Mouse (Mus musculus) adipose tissue, adult 10 weeks (tissue): ENCODE measurements around the gene Zp2. TPM values are rescaled to one million over a fixed set of nuclear protein-coding genes. Genes with fewer than 3 reads are reported as not detected.

Source experiments
- polyA plus RNA-seq: library from polyadenylated mRNA; stranded (reverse); fragments of 350-450 nt; fragmentation: Illumina TruSeq; extraction: RNeasy Lipid Tissue Mini Kit (QIAGEN cat#74804); gene quantifications from one replicate; pipeline ENCODE4 v1.2.3, GENCODE M21; 2014; ENCODE audit warnings: low read depth, low replicate concordance

The Zp2 gene
- not detected for polyA plus RNA-seq

DNA sequence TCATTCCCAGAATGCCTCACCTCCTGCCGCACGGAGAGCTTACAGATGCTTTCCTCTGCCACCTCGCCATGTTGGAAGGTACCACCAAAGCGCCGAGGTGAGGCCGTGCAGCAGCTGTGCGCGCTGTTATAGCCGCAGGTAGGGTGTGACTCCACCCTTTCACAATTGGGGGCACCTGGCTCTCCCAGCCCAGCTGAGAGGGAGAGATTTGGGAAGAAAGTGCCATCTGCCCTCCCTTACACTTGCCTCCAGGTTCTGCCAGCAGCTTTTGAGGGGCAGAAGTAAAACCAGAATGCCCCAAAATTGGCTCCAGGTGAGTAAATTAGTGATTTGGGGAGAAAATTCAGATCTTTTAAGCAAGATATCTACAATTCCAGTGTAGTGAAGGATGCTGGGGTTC lies at the start of gene Zp2:
Gene Zp2 (minus strand): TSS at position 101 of the 400 bp plus-strand sequence.

DNA sequence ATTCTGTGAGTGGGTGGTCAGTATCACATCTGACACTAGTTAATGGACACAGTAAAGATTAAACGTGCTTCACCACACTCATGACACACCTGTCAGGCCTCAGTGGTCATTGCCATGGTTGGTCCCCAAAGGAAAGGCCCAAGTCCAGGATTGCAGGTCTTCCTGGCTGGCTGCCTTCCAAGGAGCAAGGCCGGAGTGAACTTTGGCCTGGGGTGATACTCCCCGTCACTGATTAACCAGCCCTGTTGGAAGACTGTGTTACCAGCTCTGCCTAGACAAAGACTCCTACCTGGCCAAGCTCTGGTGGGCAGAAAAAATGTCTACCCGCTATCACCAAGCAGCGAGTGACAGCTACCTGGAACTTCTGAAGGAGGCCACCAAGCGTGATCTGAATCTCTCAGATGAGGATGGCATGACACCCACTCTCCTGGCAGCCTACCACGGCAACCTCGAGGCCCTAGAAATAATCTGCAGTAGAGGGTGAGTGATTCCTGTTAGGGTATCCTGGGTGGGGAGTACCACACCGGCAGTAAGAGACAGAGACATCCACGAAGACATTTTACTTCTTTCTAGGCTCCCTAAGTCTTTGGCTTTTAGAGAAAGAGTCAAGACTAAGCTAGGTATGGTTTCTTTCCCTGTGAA lies 28.6 kb upstream of the Zp2 start, which contains the start of gene Anks4b:
Gene Anks4b (plus strand): TSS at position 256 of the 642 bp plus-strand sequence.

DNA sequence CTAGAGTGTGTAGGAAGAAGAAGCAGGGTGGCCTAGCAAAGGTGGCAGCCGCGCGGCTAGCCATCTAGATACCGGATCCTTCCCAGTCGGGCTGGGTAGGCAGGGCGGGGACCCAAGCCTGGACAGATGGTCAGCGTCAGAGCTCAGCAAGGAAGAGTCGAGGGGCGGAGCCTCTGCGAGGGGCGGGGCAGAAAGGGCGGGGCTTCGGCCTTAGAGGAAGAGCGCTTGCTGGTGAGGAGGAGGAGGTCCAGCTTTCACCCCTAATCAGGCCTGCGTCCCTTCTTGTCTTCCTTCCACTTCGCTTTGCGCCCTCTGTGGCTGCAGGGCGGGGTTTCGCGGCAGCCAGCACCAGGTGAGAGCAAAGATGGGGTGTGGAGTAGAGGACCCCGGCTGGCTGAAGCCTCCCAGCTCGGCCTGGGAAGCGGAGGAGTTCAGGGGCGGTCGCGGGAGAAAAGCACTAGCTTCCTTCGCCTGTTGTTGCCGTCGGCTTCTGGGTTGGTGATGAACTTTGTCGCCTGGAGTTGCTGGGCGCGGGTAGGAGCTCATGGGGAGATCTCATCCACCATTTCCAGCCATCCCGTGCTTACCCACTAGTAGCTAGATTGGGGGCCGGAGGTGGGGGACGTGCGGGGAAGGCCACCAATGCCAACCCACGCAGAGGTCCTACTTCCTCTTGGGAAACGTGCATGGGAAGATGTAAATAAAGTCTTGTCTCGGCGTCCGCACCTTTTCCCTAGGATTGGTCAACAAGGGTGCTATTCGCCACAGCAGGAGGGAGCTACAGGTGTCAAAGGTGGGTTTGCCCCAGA lies 42.7 kb downstream of the Zp2 start, which contains the start of gene Tmem159:
Gene Tmem159 (plus strand): TSS at position 190 of the 809 bp plus-strand sequence.

DNA sequence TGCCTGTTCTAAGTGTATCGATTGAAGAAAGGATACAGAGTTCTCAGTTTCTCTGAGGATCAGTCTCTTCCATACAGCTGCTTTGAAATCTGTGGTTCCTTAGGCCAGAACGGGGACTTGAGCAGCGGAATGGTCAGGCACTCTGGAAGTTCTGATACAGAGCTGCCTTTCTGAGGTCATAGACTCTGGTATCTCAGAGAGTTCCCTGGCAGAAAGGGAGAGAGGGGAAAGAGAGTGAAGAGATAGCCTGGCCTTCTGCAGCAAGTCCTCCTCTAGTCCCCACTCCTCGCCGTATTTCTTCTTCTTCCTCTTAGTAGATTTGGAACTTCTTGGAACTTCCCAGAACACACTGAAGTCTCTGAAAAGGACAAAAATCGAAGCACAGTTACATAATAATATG lies 49.9 kb downstream of the Zp2 start, which contains the start of gene Dnah3:
Gene Dnah3 (minus strand): TSS at position 101 of the 400 bp plus-strand sequence.

Other genes with a start within 250 kb of the Zp2 start
- gene Lyrm1, start 249.4 kb downstream of the Zp2 start, polyA plus RNA-seq, result 9.0 TPM
- gene Dcun1d3, start 249.0 kb downstream of the Zp2 start, polyA plus RNA-seq, result 19.7 TPM
- gene Dnah3, start 50.0 kb downstream of the Zp2 start, polyA plus RNA-seq, result 2.8 TPM
- gene Tmem159, start 42.9 kb downstream of the Zp2 start, polyA plus RNA-seq, result 76.1 TPM
- 2.4 TPM for gene Anks4b, start 28.6 kb upstream of the Zp2 start, polyA plus RNA-seq
- gene Crym, start 56.8 kb upstream of the Zp2 start, polyA plus RNA-seq, result 1.8 TPM
- gene Abca14, start 58.7 kb upstream of the Zp2 start, polyA plus RNA-seq, result 0.74 TPM
- gene Abca15, start 183.4 kb upstream of the Zp2 start, polyA plus RNA-seq, result 0.77 TPM